Mouse (Mus musculus) macrophage (primary cell): ENCODE data around the gene Bod1l. TPM values are rescaled to one million over a fixed set of nuclear protein-coding genes. Genes with fewer than 3 reads are reported as not detected.

Experiments used
- H3K27ac ChIP-seq: fragments of 350-480 bp; formaldehyde crosslinking; 2 replicates; pipeline ENCODE4 v1.9.0; 2021
- H3K36me3 ChIP-seq: fragments of 350-480 bp; formaldehyde crosslinking; 2 replicates; pipeline ENCODE4 v1.9.0; 2021; ENCODE audit errors: inconsistent target
- H3K4me3 ChIP-seq: fragments of 350-480 bp; formaldehyde crosslinking; 2 replicates; pipeline ENCODE4 v1.9.0; 2021; ENCODE audit errors: inconsistent target
- H3K79me2 ChIP-seq: fragments of 350-480 bp; formaldehyde crosslinking; 2 replicates; pipeline ENCODE4 v1.9.0; 2021; ENCODE audit errors: inconsistent target
- WGBS: methylation state at CpG from one replicate; pipeline ENCODE4 v1.1.7; 2026; ENCODE audit warnings: inconsistent platforms; ENCODE audit not compliant: missing documents; 5-methylcytosine and 5-hydroxymethylcytosine counted together
- polyA plus RNA-seq: library from polyadenylated mRNA; stranded (reverse); fragments of 250-400 nt; gene quantifications from 3 replicates; pipeline ENCODE4 v1.2.4, GENCODE M21; 2018; ENCODE audit warnings: inconsistent platforms
- total RNA-seq, 78 experiments: library from RNA; depleted of rRNA; stranded (reverse); fragments of 250-400 nt; gene quantifications; 1 replicate in 9 of 78; 2 replicates in 24 of 78; 3 replicates in 43 of 78; 4 replicates in 2 of 78; pipeline ENCODE4 v1.2.4; 2018; ENCODE audit warnings: inconsistent platforms in 56 of 78

Gene Bod1l
- 100 to 1,000 TPM in 6 of 26 experiments, 10 to 100 TPM in 20; 36.3 to 149 (median 78.0) TPM for total RNA-seq (2018; cell fraction: chromatin; rRNA removed)
- 10 to 100 TPM; 11.2 to 27.3 (median 19.5) TPM for total RNA-seq (2018; cell fraction: cytosol; rRNA removed)
- 10 to 100 TPM; 22.5 to 71.8 (median 38.3) TPM for total RNA-seq (2018; cell fraction: nucleus; rRNA removed)
- 11.9 to 30.5 TPM (median 15.4 TPM) in 3 replicates for polyA plus RNA-seq

DNA sequence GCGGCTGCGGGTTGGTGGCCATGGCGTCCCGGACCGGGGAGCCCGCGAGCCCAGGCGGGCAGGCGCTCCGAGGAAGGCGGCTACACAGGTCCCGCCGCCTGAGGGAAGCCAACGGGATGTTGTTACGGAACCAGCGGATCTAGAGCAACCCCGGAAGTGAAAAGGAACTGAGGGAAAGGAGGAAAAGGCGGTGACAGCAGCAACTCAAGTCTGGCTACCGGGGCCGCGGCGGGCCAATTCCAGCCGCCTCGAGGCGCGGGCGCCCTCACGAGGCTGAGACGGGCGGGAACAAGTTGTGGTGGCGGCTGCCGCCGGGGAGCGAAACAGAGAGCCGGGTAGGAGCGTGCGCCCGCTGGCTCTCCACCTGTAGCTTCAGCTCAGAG, at the start of gene Bod1l:
Bod1l (minus strand) TSS at position 169 of the 383 bp plus-strand sequence.
- 2% methylated on average over 38 of the region's 38 CpGs for WGBS

DNA sequence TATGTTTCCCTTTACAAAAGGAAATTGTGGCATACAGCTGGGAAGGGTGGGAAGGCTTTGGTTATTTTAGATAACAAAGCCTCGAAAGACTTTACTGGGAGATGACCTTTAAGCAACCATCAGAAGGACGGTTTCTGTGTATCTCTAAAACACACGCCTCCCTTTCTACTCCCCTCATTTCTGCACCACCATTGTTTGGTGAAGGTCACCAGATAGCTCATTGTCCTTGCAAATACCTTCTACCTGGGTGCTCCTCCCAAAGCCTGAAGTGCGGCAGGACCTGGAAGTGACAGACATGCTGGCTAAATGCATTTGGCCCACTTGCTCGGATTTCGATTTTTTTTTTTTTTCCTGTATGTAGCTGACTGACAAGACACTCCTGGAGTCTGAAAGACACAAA, 49.2 kb upstream of the Bod1l start:
- Histone ChIP-seq H3K4me3 (no peak overlapping the region), H3K79me2 (no peaks in the 10 kb centered on the region), H3K27ac (no peak overlapping the region), H3K36me3 (no peaks in the 10 kb centered on the region)
- 75% methylated on average over 6 of the region's 6 CpGs for WGBS

More for the DNA sequence above, at the start of gene Bod1l:
- H3K79me2 ChIP-seq = peaks cover 47% of the 10 kb centered on the region
- peak within 1 kb of the TSS; percentile 78 for H3K4me3 ChIP-seq
- H3K27ac ChIP-seq = peak within 1 kb of the TSS; percentile 40
- H3K36me3 ChIP-seq = no peaks in the 10 kb centered on the region

DNA sequence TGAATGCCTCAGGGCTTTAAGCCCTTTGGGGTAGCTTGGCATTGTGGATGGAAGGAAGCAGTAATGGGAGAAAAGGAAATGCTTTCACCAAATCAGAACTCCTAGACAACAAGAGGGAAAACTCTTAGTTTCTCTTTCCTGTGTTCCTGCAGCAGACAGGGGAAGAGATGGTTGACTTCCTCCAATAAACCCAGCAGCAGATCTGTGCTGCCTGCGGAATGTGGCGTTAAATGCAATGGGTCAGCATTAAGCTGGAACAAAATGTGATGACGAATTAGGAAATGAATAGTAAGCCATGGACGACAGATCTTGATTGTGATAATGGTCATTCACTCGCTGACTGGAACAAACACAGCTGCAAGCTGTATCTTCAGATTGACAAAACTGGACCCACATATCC, 46.8 kb upstream of the Bod1l start:
- Histone ChIP-seq H3K79me2 (no peaks in the 10 kb centered on the region), H3K4me3 (no peak overlapping the region), H3K27ac (no peak overlapping the region), H3K36me3 (no peaks in the 10 kb centered on the region)
- WGBS = 64% methylated on average over 5 of the region's 5 CpGs

- 87% methylated on average over 8 of the region's 8 CpGs for WGBS
- Histone ChIP-seq H3K4me3 (no peak overlapping the region), H3K36me3 (no peaks in the 10 kb centered on the region), H3K79me2 (no peaks in the 10 kb centered on the region), H3K27ac (no peak overlapping the region)
These were observed 45.2 kb upstream of the Bod1l start for GRCm38 (mm10) chr5:41889245-41889849.

- Histone ChIP-seq H3K36me3 (no peaks in the 10 kb centered on the region), H3K79me2 (no peaks in the 10 kb centered on the region), H3K27ac (no peak overlapping the region), H3K4me3 (no peak overlapping the region)
- WGBS = 67% methylated on average over 3 of the region's 3 CpGs
These were observed 44.7 kb upstream of the Bod1l start for GRCm38 (mm10) chr5:41888834-41889233.

GRCm38 (mm10) chr5:41887738-41888137, 43.6 kb upstream of the Bod1l start:
- Histone ChIP-seq H3K36me3 (no peaks in the 10 kb centered on the region), H3K79me2 (no peaks in the 10 kb centered on the region), H3K4me3 (no peak overlapping the region), H3K27ac (no peak overlapping the region)
- WGBS = 4% methylated on average over 4 of the region's 4 CpGs

DNA sequence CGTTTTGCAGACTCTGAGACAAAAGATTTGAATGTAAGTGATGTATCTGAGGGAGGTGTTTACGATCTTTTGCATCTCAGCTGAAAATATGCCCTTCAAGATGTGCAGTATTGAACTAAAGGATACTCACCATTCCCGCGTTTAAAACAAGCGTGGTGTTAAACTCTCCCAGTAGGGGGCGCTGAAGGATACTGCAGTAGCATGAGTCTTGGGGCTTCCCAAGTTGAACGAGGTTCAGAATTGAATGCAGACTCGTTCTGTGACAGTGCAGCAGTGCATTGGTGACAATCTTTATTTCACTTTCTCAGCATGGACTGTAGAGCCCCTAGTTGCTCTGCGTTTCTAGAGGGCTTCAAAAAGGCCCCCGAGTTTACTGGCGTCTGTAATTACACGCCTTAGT, 40.4 kb upstream of the Bod1l start:
- WGBS = 21% methylated on average over 12 of the region's 12 CpGs
- Histone ChIP-seq H3K27ac (no peak overlapping the region), H3K36me3 (no peaks in the 10 kb centered on the region), H3K4me3 (no peak overlapping the region), H3K79me2 (no peaks in the 10 kb centered on the region)

GRCm38 (mm10) chr5:41871164-41871563, 27.0 kb upstream of the Bod1l start:
- H3K27ac ChIP-seq = no peak overlapping the region
- 82% methylated on average over 2 of the region's 2 CpGs for WGBS
- no peaks in the 10 kb centered on the region for H3K79me2 ChIP-seq

DNA sequence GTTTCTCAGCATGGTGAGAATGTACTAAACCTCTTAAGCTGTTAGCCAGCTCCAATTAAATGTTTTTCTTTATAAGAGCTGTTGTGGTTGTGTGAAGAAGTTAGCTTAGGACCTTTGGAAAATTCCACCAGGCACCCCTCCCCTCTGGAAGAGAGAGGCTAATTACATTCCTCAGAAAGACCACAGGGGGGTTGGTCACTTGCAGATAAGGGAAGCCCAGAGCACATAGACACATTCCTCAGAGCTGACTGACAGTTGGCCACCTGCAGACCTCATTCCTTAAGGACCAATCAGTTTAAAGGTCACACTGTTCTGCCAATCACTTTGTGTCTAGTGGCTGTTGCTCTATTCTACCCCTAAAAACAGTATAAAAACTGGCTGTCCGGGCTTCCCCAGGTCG, 11.7 kb upstream of the Bod1l start:
- 100% methylated on average over 1 of the region's 2 CpGs for WGBS

More at GRCm38 (mm10) chr5:41871164-41871563, 27.0 kb upstream of the Bod1l start:
- Histone ChIP-seq H3K4me3 (no peak overlapping the region), H3K36me3 (no peaks in the 10 kb centered on the region)

DNA sequence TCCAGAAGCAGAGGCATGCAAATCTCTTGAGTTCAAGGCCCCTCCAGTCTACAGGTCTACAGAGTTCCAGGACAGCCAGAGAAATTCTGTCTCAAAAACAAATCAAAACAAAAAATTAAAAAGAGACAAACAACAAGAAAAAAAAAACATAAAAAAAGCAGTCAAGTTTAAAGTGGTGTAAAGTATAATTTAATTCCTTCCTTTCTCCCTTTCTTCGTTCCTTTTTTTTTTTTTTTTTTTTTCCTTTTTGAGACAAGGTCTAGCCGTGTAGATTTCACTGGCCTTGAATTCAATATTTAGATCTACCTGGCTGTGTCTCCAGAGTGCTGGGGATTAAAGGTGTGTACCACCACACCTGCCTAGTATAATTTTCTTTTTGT, 1.4 kb upstream of the Bod1l start:
- 34% methylated on average over 2 of the region's 2 CpGs for whole genome bisulfite sequencing
- peaks cover 33% of the 10 kb centered on the region for H3K79me2 ChIP-seq
- peak overlapping the region; percentile 48 for H3K4me3 ChIP-seq
- H3K36me3 ChIP-seq = no peaks in the 10 kb centered on the region
- H3K27ac ChIP-seq = peak overlapping the region; percentile 22

More for the DNA sequence above, 11.7 kb upstream of the Bod1l start:
- H3K36me3 ChIP-seq = no peaks in the 10 kb centered on the region
- H3K27ac ChIP-seq = no peak overlapping the region
- H3K79me2 ChIP-seq = no peaks in the 10 kb centered on the region
- H3K4me3 ChIP-seq = no peak overlapping the region

- H3K4me3 ChIP-seq = peak overlapping the region; percentile 48
- H3K79me2 ChIP-seq = peaks cover 38% of the 10 kb centered on the region
- 3% methylated on average over 16 of the region's 16 CpGs for WGBS
- peak overlapping the region; percentile 22 for H3K27ac ChIP-seq
- no peaks in the 10 kb centered on the region for H3K36me3 ChIP-seq
These were observed 874 bp upstream of the Bod1l start for GRCm38 (mm10) chr5:41844820-41845557.

DNA sequence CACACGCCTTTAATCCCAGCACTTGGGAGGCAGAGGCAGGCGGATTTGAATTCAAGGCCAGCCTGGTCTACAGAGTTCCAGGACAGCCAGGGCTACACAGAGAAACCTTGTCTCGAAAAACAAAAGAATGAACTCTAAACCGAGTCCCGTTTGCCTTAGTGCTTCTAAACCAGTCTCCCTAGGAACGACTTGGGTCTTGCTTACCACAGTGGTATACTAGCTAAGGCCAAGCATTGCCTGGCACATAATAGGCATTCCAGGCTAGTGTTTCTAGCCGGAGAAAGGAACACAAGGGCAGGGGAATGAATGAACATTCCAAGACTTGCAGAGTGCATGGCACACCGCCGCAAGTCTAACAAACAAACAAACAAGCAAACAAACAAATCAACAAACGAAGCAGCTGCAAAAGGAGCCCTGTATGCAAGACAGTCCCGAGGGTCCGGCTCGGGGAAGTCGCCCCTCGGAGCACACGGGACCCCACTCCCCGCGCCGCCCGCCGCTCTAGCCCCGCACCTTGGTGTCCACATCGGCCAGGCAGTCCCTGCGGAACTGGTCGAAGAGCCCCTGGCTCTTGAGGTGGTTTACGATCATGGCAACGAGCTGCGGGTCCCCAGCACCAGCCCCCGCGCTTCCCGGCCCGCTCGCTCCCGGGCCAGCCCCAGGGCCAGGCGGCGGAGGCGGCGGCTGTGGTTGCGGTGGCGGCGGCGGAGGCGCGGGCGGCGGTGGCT, 532 bp downstream of the Bod1l start:
- peaks cover 52% of the 10 kb centered on the region for H3K79me2 ChIP-seq
- H3K27ac ChIP-seq = peak overlapping the region; percentile 36
- WGBS = under 1% methylated on average over 34 of the region's 46 CpGs
- H3K4me3 ChIP-seq = peak overlapping the region; percentile 78
- no peaks in the 10 kb centered on the region for H3K36me3 ChIP-seq

GRCm38 (mm10) chr5:41842681-41843080, 1.4 kb downstream of the Bod1l start:
- 7% methylated on average over 5 of the region's 5 CpGs for WGBS

DNA sequence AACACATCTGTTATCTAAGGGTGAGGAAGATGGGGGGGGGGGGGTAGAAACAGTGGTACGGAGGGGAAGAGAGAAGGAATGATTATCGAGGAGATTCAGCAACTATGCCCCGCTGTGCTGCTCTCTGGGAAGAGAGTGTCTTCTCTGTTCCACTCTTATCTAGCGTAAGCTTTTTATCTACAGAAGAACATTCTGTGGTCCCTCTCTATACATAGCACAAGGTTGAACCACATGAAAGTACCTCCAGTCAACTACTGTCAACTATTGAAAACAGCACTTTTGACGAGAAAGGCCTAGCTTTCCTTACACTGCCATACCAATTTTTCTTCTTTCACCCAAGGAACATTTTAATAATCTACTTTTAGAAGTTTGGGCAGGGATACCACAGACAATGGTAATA, 2.4 kb downstream of the Bod1l start:
- no peaks in the 10 kb centered on the region; the same call in 1 of the 2 replicates for H3K36me3 ChIP-seq
- H3K79me2 ChIP-seq = peaks cover 67% of the 10 kb centered on the region
- 95% methylated on average over 5 of the region's 5 CpGs for WGBS
- no peak overlapping the region for H3K27ac ChIP-seq
- H3K4me3 ChIP-seq = no peak overlapping the region

More at GRCm38 (mm10) chr5:41842681-41843080, 1.4 kb downstream of the Bod1l start:
- H3K4me3 ChIP-seq = peak overlapping the region; percentile 78
- no peaks in the 10 kb centered on the region for H3K36me3 ChIP-seq
- H3K79me2 ChIP-seq = peaks cover 60% of the 10 kb centered on the region
- H3K27ac ChIP-seq = peak overlapping the region; percentile 36
